Mouse (Mus musculus) regulatory T cell (primary cell): Measurements from ENCODE around the gene 2610528A11Rik.

ENCODE experiments used
- in situ Hi-C: fragments of 300-600 bp; cut with MboI, MseI; formaldehyde crosslinking; loops from one replicate; pipeline ENCODE4 v1.15.1; 2025; ENCODE audit warnings: high pct_unique_total_duplicates

The 2610528A11Rik gene

GRCm38 (mm10) chr14:37113922-37114321 lies at the start of gene 2610528A11Rik:
Gene 2610528A11Rik (minus strand): TSS chr14:37114022.
- in situ Hi-C loops, result no loop called here

- in situ Hi-C loops, result no loop called here
Observed at GRCm38 (mm10) chr14:37163277-37163956, 49.6 kb upstream of the 2610528A11Rik start.

GRCm38 (mm10) chr14:37154391-37154790 lies 40.6 kb upstream of the 2610528A11Rik start:
- in situ Hi-C loops, result no loop called here

- in situ Hi-C loops, result loop anchor here (5.0 kb wide), 1 partner anchor 172 kb away; the partner anchor contains the start of gene Ccser2
Observed at GRCm38 (mm10) chr14:37139051-37139710, 25.4 kb upstream of the 2610528A11Rik start.

GRCm38 (mm10) chr14:37137596-37137995 lies 23.8 kb upstream of the 2610528A11Rik start:
- in situ Hi-C loops, result loop anchor here (5.0 kb wide), 1 partner anchor 170 kb away; the partner anchor contains the start of gene Ccser2

GRCm38 (mm10) chr14:37136110-37136509 lies 22.3 kb upstream of the 2610528A11Rik start:
- in situ Hi-C loops, result loop anchor here (5.0 kb wide), 1 partner anchor 169 kb away; the partner anchor contains the start of gene Ccser2

- in situ Hi-C loops, result loop anchor here (5.0 kb wide), 1 partner anchor 168 kb away; the partner anchor contains the start of gene Ccser2
Observed at GRCm38 (mm10) chr14:37135671-37136070, 21.8 kb upstream of the 2610528A11Rik start.

GRCm38 (mm10) chr14:37135127-37135593 lies 21.3 kb upstream of the 2610528A11Rik start, which contains the start of gene Ghitm:
Gene Ghitm (minus strand): TSS chr14:37135272.
- in situ Hi-C loops, result loop anchor here (5.0 kb wide), 1 partner anchor 168 kb away; the partner anchor contains the start of gene Ccser2

GRCm38 (mm10) chr14:37134304-37135126 lies 20.7 kb upstream of the 2610528A11Rik start:
- in situ Hi-C loops, result loop anchor here (5.0 kb wide), 1 partner anchor 167 kb away; the partner anchor contains the start of gene Ccser2

- in situ Hi-C loops, result loop anchor here (5.0 kb wide), 1 partner anchor 265 kb away; no protein-coding TSS in a partner anchor
Observed at GRCm38 (mm10) chr14:37127652-37128051, 13.8 kb upstream of the 2610528A11Rik start.

GRCm38 (mm10) chr14:37119233-37119632 lies 5.4 kb upstream of the 2610528A11Rik start:
- in situ Hi-C loops, result no loop called here

- in situ Hi-C loops, result no loop called here
Observed at GRCm38 (mm10) chr14:37112931-37113330, 891 bp downstream of the 2610528A11Rik start.

- in situ Hi-C loops, result no loop called here
Observed at GRCm38 (mm10) chr14:37111371-37111770, 2.5 kb downstream of the 2610528A11Rik start.

- in situ Hi-C loops, result no loop called here
Observed at GRCm38 (mm10) chr14:37110456-37110855, 3.4 kb downstream of the 2610528A11Rik start.

- in situ Hi-C loops, result no loop called here
Observed at GRCm38 (mm10) chr14:37109975-37110374, 3.8 kb downstream of the 2610528A11Rik start.

- in situ Hi-C loops, result no loop called here
Observed at GRCm38 (mm10) chr14:37109460-37109859, 4.4 kb downstream of the 2610528A11Rik start.

- in situ Hi-C loops, result no loop called here
Observed at GRCm38 (mm10) chr14:37105846-37106245, 8.0 kb downstream of the 2610528A11Rik start.

- in situ Hi-C loops, result no loop called here
Observed at GRCm38 (mm10) chr14:37104747-37105146, 9.1 kb downstream of the 2610528A11Rik start.

- in situ Hi-C loops, result no loop called here
Observed at GRCm38 (mm10) chr14:37102484-37102883, 11.3 kb downstream of the 2610528A11Rik start.

GRCm38 (mm10) chr14:37101531-37101930 lies 12.3 kb downstream of the 2610528A11Rik start:
- in situ Hi-C loops, result no loop called here

- in situ Hi-C loops, result no loop called here
Observed at GRCm38 (mm10) chr14:37097956-37098530, 15.8 kb downstream of the 2610528A11Rik start, which contains the start of gene Cdhr1. Gene Cdhr1 (minus strand): TSS chr14:37098347.
